Mouse (Mus musculus): Measurements from ENCODE around the gene Plxnd1. TPM values are rescaled to one million over a fixed set of nuclear protein-coding genes. Genes with fewer than 3 reads are reported as not detected.

The Plxnd1 gene
- total and polyA plus RNA-seq, 3 experiments, result 58.8 to 90.6 (median 79.9) TPM

- Histone ChIP-seq H3K9ac (ENCODE audit: low read depth, low read length) (no peak overlapping the region), H3K27me3 (ENCODE audit: control insufficient read depth, insufficient read depth, low read length) (no peaks in the 10 kb centered on the region), H3K79me2 (replicated peaks; ENCODE audit: control insufficient read depth, insufficient read depth, low read length) (no peaks in the 10 kb centered on the region), H3K27ac (no peak overlapping the region), H3K4me3 (no peak overlapping the region), H3K36me3 (ENCODE audit: control insufficient read depth, insufficient read depth, low read length) (no peaks in the 10 kb centered on the region), H3K4me1 (ENCODE audit: control insufficient read depth, insufficient read depth, low read length) (peaks cover 2% of the 10 kb centered on the region)
- intact Hi-C loops (cut with DNase I), result no loop called here
- TF ChIP-seq EP300 (IDR thresholded peaks at IDR 0.05; ENCODE audit: insufficient read depth, low read depth, low read length), result no peak
- WGBS, result 33% methylated on average over 6 of the region's 6 CpGs
- DNase-seq, result no peak
Measured at GRCm38 (mm10) chr6:115946389-115946788, 48.4 kb downstream of the Plxnd1 start.

GRCm38 (mm10) chr6:115945633-115946032 is 49.2 kb downstream of the Plxnd1 start:
- H3K27me3 ChIP-seq (ENCODE audit: control insufficient read depth, insufficient read depth, low read length), result no peaks in the 10 kb centered on the region
- H3K9ac ChIP-seq (ENCODE audit: low read depth, low read length), result no peak overlapping the region
- no peak overlapping the region for H3K27ac ChIP-seq
- no peaks in the 10 kb centered on the region for H3K36me3 ChIP-seq (ENCODE audit: control insufficient read depth, insufficient read depth, low read length)
- peaks cover 2% of the 10 kb centered on the region for H3K4me1 ChIP-seq (ENCODE audit: control insufficient read depth, insufficient read depth, low read length)
- H3K4me3 ChIP-seq, result no peak overlapping the region
- TF ChIP-seq CTCF (IDR thresholded peaks at IDR 0.05) (no peak), EP300 (IDR thresholded peaks at IDR 0.05; ENCODE audit: insufficient read depth, low read depth, low read length) (no peak), POLR2A (IDR thresholded peaks at IDR 0.05; ENCODE audit: insufficient read depth, low read depth, low read length) (no peak)
- intact Hi-C loops (cut with DNase I), result no loop called here
- WGBS, result 75% methylated on average over 8 of the region's 8 CpGs
- no peak for DNase-seq
- H3K79me2 ChIP-seq (replicated peaks; ENCODE audit: control insufficient read depth, insufficient read depth, low read length), result no peaks in the 10 kb centered on the region

GRCm38 (mm10) chr6:115944638-115945037 is 50.2 kb downstream of the Plxnd1 start, which contains the start of gene H1foo:
Gene H1foo (plus strand): TSS chr6:115944938.
- H3K27me3 ChIP-seq (ENCODE audit: control insufficient read depth, insufficient read depth, low read length), result no peaks in the 10 kb centered on the region
- no peaks in the 10 kb centered on the region for H3K79me2 ChIP-seq (replicated peaks; ENCODE audit: control insufficient read depth, insufficient read depth, low read length)
- H3K36me3 ChIP-seq (ENCODE audit: control insufficient read depth, insufficient read depth, low read length), result no peaks in the 10 kb centered on the region
- H3K4me3 ChIP-seq, result no peak within 1 kb of the TSS
- H3K4me1 ChIP-seq (ENCODE audit: control insufficient read depth, insufficient read depth, low read length), result peaks cover 2% of the 10 kb centered on the region
- WGBS, result 94% methylated on average over 5 of the region's 5 CpGs
- no peak for DNase-seq
- no peak within 1 kb of the TSS for H3K9ac ChIP-seq (ENCODE audit: low read depth, low read length)
- no peak for TF ChIP-seq EP300 (IDR thresholded peaks at IDR 0.05; ENCODE audit: insufficient read depth, low read depth, low read length)
- TF ChIP-seq POLR2A (IDR thresholded peaks at IDR 0.05; ENCODE audit: insufficient read depth, low read depth, low read length), result no peak
- no peak for TF ChIP-seq CTCF (IDR thresholded peaks at IDR 0.05)
- intact Hi-C loops (cut with DNase I), result no loop called here
- no peak within 1 kb of the TSS for H3K27ac ChIP-seq

- H3K4me3 ChIP-seq, result no peak overlapping the region
- H3K79me2 ChIP-seq (replicated peaks; ENCODE audit: control insufficient read depth, insufficient read depth, low read length), result no peaks in the 10 kb centered on the region
- 67% methylated on average over 9 of the region's 9 CpGs for WGBS
- intact Hi-C loops (cut with DNase I), result no loop called here
- no peaks in the 10 kb centered on the region for H3K36me3 ChIP-seq (ENCODE audit: control insufficient read depth, insufficient read depth, low read length)
- H3K9ac ChIP-seq (ENCODE audit: low read depth, low read length), result no peak overlapping the region
- no peaks in the 10 kb centered on the region for H3K27me3 ChIP-seq (ENCODE audit: control insufficient read depth, insufficient read depth, low read length)
- DNase-seq, result peak in 1 of 2 experiments; percentile 41
- H3K4me1 ChIP-seq (ENCODE audit: control insufficient read depth, insufficient read depth, low read length), result peaks cover 2% of the 10 kb centered on the region
- no peak for TF ChIP-seq CTCF (IDR thresholded peaks at IDR 0.05)
- TF ChIP-seq POLR2A (IDR thresholded peaks at IDR 0.05; ENCODE audit: insufficient read depth, low read depth, low read length), result no peak
- TF ChIP-seq EP300 (IDR thresholded peaks at IDR 0.05; ENCODE audit: insufficient read depth, low read depth, low read length), result no peak
- H3K27ac ChIP-seq, result no peak overlapping the region; the same call in 1 of the 2 replicates
Measured at GRCm38 (mm10) chr6:115943498-115944427, 51.0 kb downstream of the Plxnd1 start.

- H3K79me2 ChIP-seq (replicated peaks; ENCODE audit: control insufficient read depth, insufficient read depth, low read length), result no peaks in the 10 kb centered on the region
- intact Hi-C loops (cut with DNase I), result no loop called here
- TF ChIP-seq CTCF (IDR thresholded peaks at IDR 0.05) (no peak), EP300 (IDR thresholded peaks at IDR 0.05; ENCODE audit: insufficient read depth, low read depth, low read length) (no peak), POLR2A (IDR thresholded peaks at IDR 0.05; ENCODE audit: insufficient read depth, low read depth, low read length) (no peak)
- no peak for DNase-seq
- WGBS, result 19% methylated on average over 11 of the region's 12 CpGs
- no peaks in the 10 kb centered on the region for H3K27me3 ChIP-seq (ENCODE audit: control insufficient read depth, insufficient read depth, low read length)
- peaks cover 2% of the 10 kb centered on the region for H3K4me1 ChIP-seq (ENCODE audit: control insufficient read depth, insufficient read depth, low read length)
- no peak overlapping the region for H3K27ac ChIP-seq
- H3K36me3 ChIP-seq (ENCODE audit: control insufficient read depth, insufficient read depth, low read length), result no peaks in the 10 kb centered on the region
- H3K4me3 ChIP-seq, result no peak overlapping the region
- H3K9ac ChIP-seq (ENCODE audit: low read depth, low read length), result no peak overlapping the region
Measured at GRCm38 (mm10) chr6:115941128-115941527, 53.7 kb downstream of the Plxnd1 start.

GRCm38 (mm10) chr6:115940603-115941002 is 54.2 kb downstream of the Plxnd1 start:
- H3K9ac ChIP-seq (ENCODE audit: low read depth, low read length), result no peak overlapping the region
- H3K79me2 ChIP-seq (replicated peaks; ENCODE audit: control insufficient read depth, insufficient read depth, low read length), result no peaks in the 10 kb centered on the region
- TF ChIP-seq CTCF (IDR thresholded peaks at IDR 0.05) (no peak), POLR2A (IDR thresholded peaks at IDR 0.05; ENCODE audit: insufficient read depth, low read depth, low read length) (no peak), EP300 (IDR thresholded peaks at IDR 0.05; ENCODE audit: insufficient read depth, low read depth, low read length) (no peak)
- no peaks in the 10 kb centered on the region for H3K36me3 ChIP-seq (ENCODE audit: control insufficient read depth, insufficient read depth, low read length)
- intact Hi-C loops (cut with DNase I), result no loop called here
- H3K4me1 ChIP-seq (ENCODE audit: control insufficient read depth, insufficient read depth, low read length), result peaks cover 2% of the 10 kb centered on the region
- H3K27me3 ChIP-seq (ENCODE audit: control insufficient read depth, insufficient read depth, low read length), result no peaks in the 10 kb centered on the region
- H3K4me3 ChIP-seq, result no peak overlapping the region
- no peak for DNase-seq
- 16% methylated on average over 1 of the region's 1 CpGs for WGBS
- no peak overlapping the region for H3K27ac ChIP-seq

All from heart, adult 2 months (tissue).